Mouse (Mus musculus) C2C12 (cell line): ENCODE results near the gene Myom1.

ENCODE experiments used
- CEBPB ChIP-seq: IDR thresholded peaks from one replicate; pipeline ENCODE4 v1.6.1; 2011; ENCODE audit warnings: low read depth, mild to moderate bottlenecking, control low read depth, moderate library complexity
- CTCF ChIP-seq: IDR thresholded peaks from one replicate; pipeline ENCODE4 v1.5.1; 2011; ENCODE audit not compliant: control insufficient read depth, insufficient read depth, insufficient read length
- FOSL1 ChIP-seq: IDR thresholded peaks from one replicate; pipeline ENCODE4 v1.8.0; 2011; ENCODE audit warnings: mild to moderate bottlenecking, low read length; ENCODE audit not compliant: poor library complexity, insufficient read depth, severe bottlenecking
- MAX ChIP-seq: IDR thresholded peaks from one replicate; pipeline ENCODE4 v1.6.1; 2011; ENCODE audit warnings: mild to moderate bottlenecking, control low read depth
- MYOD1 ChIP-seq: IDR thresholded peaks from one replicate; pipeline ENCODE4 v1.6.1; 2011; ENCODE audit warnings: low read depth; ENCODE audit not compliant: control insufficient read depth, insufficient read length
- MYOG ChIP-seq: IDR thresholded peaks from one replicate; pipeline ENCODE4 v1.6.1; 2011; ENCODE audit not compliant: control insufficient read depth, insufficient read length; ENCODE audit errors: extremely low read depth
- USF1 ChIP-seq: IDR thresholded peaks from one replicate; pipeline ENCODE4 v1.6.1; 2011; ENCODE audit warnings: low read depth, mild to moderate bottlenecking, control low read depth, moderate library complexity

DNA sequence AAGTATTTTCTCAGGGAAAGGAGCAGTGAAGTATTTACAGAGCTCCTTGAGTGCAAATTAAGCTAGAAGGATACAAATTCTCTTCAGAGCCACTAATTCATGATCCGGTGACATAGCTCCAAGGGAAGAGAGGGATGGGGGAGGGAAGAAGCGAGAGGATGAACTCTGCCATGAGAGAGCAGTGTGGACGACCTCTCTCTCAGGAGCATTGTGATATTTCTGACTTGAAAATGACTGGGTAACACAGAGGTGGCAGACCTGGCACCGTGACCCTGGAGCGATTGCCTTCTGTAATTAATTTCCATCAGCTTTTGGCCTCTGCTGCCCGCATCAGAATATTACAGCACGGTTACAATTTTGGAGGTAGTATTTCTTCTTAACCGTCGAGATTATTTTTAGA, 17.4 kb downstream of the Myom1 start:
- TF ChIP-seq CTCF (no peak), MAX (no peak), USF1 (no peak), MYOD1 (no peak), CEBPB (no peak), MYOG (no peak), FOSL1 (no peak)
